24 mouse cellular contexts compared by ENCODE assay signal in genomic region chr17:12654061-12654460, GRCm38 (mm10). TPM values are rescaled to one million over a fixed set of nuclear protein-coding genes. Genes with fewer than 3 reads are reported as not detected.
DNase-seq lines count a peak whose midpoint lies in the region.
"Had no signal": no experiment of that assay in that cellular context is flagged by ENCODE, and none has a peak within 500 bp of the region (broad histone marks: within the 10 kb centered on the region; RNA-seq: fewer than 3 reads in every experiment).

No protein-coding gene starts in this region.

- intact Hi-C loops in left cerebral cortex, postnatal 36 days (cut with DNase I): no loop called here
- intact Hi-C loops in left cerebral cortex, postnatal 25 days (cut with DNase I): no loop called here

- DNase-seq in frontal cortex, postnatal 36 days (ENCODE audit: low spot score in 2 of 2): peak; percentile 13 to 68
- DNase-seq in frontal cortex, postnatal 10 days (ENCODE audit: low spot score in 2 of 2): no peak
- DNase-seq in left cerebral cortex, adult 11 months (ENCODE audit: low spot score): peak; percentile 28
- DNase-seq in left cerebral cortex, postnatal 36 days (ENCODE audit: low spot score in 2 of 2): no peak
- peak; percentile 75 for DNase-seq in brain, adult 2 months (ENCODE audit: low read depth, low spot score)
- DNase-seq in left cerebral cortex, postnatal 25 days (ENCODE audit: low spot score in 2 of 2): peak; percentile 27 to 86
- DNase-seq in thymus, postnatal 36 days: no peak
- DNase-seq: adrenal gland, postnatal 10 days; cerebellum, adult 11 months; cerebellum, adult 9-10 months; cerebellum, postnatal 36 days; gastrocnemius, postnatal 14 days; heart, postnatal 14 days; kidney, adult 18-20 months; kidney, postnatal 25 days; liver; lung, adult 2 months; lung, postnatal 10 days; thymus, adult 18-20 months; thymus, postnatal 25 days had no signal

RNA-seq across cellular contexts. Expression of gene Slc22a1, which starts 21.6 kb away (rescaled TPM):
- total RNA-seq in left cerebral cortex, postnatal 36 days (2021): 1 to 10 TPM in 1 of 2 experiments, under 1 TPM in 1; 0.72 to 1.1 TPM
- total RNA-seq in left cerebral cortex, postnatal 25 days (2021): 1 to 10 TPM in 1 of 2 experiments, under 1 TPM in 1; 0.87 to 1.9 TPM
- total RNA-seq: gastrocnemius, postnatal 14 days; granulocyte monocyte progenitor cell, adult 5-6 weeks; layer of hippocampus, postnatal 14 days; megakaryocyte-erythroid progenitor cell, adult 5-6 weeks; MEL had no signal

Comparison
In these comparisons a context has a peak if more than half of its experiments do, and no peak if none do; other contexts are left out.
1. DNase-seq: peak in frontal cortex, postnatal 36 days (2 of 2), left cerebral cortex, adult 11 months (single experiment), brain, adult 2 months (single experiment) and left cerebral cortex, postnatal 25 days (2 of 2); none in frontal cortex, postnatal 10 days (0 of 2), left cerebral cortex, postnatal 36 days (0 of 2) and thymus, postnatal 36 days (0 of 2).